Comparison of ENCODE assay signal across 10 mouse cellular contexts in the genomic region with DNA sequence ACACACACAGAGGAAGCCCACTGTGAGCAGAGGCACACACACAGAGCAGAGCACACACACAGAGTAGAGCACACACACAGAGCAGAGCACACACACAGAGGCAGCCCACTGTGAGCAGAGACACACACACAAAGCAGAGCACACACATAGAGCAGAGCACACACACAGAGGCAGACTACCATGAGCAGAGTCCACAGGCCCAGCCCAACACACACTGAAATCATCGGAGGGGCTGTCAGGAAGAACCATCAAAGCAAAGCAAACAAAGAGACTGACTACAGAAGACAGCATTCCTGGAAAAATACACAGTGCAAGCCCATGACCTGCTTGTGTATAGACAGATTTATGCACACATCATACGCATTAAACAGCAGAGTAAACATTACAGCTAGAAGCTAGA. TPM values are rescaled to one million over a fixed set of nuclear protein-coding genes. Genes with fewer than 3 reads are reported as not detected.
A peak's percentile ranks its signal among the peaks of the same experiment; 100 is the strongest.
DNase-seq lines count a peak whose midpoint lies in the region; ATAC-seq and TF ChIP-seq lines count a peak whose summit lies in the region.
"Had no signal": no experiment of that assay in that cellular context is flagged by ENCODE, and none has a peak within 500 bp of the region (broad histone marks: within the 10 kb centered on the region; RNA-seq: fewer than 3 reads in every experiment).

No protein-coding gene starts in this region.

- WGBS in heart, embryonic 13.5 days = 41% methylated on average over 2 of the region's 2 CpGs
- 69% methylated on average over 2 of the region's 2 CpGs for WGBS in hindbrain, embryonic 14.5 days
- 39% methylated on average over 2 of the region's 2 CpGs for WGBS in liver, postnatal 0 days (ENCODE audit: insufficient replicate concordance)

- H3K36me3 ChIP-seq in heart, embryonic 13.5 days = peaks cover 26% of the 10 kb centered on the region
- H3K36me3 ChIP-seq in hindbrain, embryonic 14.5 days (replicated peaks; ENCODE audit: control insufficient read depth, insufficient read depth) = no peaks in the 10 kb centered on the region
- H3K36me3 ChIP-seq in liver, postnatal 0 days (replicated peaks; ENCODE audit: insufficient read depth, low read length) = 0 out of 2 replicates have a peak, but pooled peaks cover 3% of the 10 kb centered on the region

- no peak for TF ChIP-seq CTCF in brain, embryonic 14.5 days (IDR thresholded peaks at IDR 0.05; ENCODE audit: borderline replicate concordance, extremely low read depth, insufficient read depth, insufficient read length)
- no peak for TF ChIP-seq CTCF in liver, postnatal 0 days (IDR thresholded peaks at IDR 0.05; ENCODE audit: low read depth)

- H3K4me3 ChIP-seq in heart, embryonic 13.5 days = no peak overlapping the region
- H3K4me3 ChIP-seq in hindbrain, embryonic 14.5 days (replicated peaks; ENCODE audit: low read length) = no peak overlapping the region
- H3K4me3 ChIP-seq in liver, postnatal 0 days (ENCODE audit: low read depth, low read length) = no peak overlapping the region

- intact Hi-C loops in left cerebral cortex, postnatal 25 days (cut with DNase I) = loop anchor here (5.0 kb wide), 1 partner anchor 69 kb away; no protein-coding TSS in a partner anchor

- H3K9me3 ChIP-seq in heart, embryonic 13.5 days = no peaks in the 10 kb centered on the region
- H3K9me3 ChIP-seq in hindbrain, embryonic 14.5 days (ENCODE audit: control insufficient read depth, low read length) = no peaks in the 10 kb centered on the region
- no peaks in the 10 kb centered on the region for H3K9me3 ChIP-seq in liver, postnatal 0 days (ENCODE audit: low read length)

- H3K27ac ChIP-seq in heart, embryonic 13.5 days (replicated peaks) = peak overlapping the region; percentile 83
- H3K27ac ChIP-seq in hindbrain, embryonic 14.5 days = peak overlapping the region; percentile 43; the same call in 1 of the 2 replicates
- peak overlapping the region; percentile 76 for H3K27ac ChIP-seq in liver, postnatal 0 days (ENCODE audit: low read depth)

- H3K9ac ChIP-seq in heart, embryonic 13.5 days = 0 out of 2 replicates have a peak overlapping the region, but pooled peaks have one; percentile 3
- no peak overlapping the region for H3K9ac ChIP-seq in hindbrain, embryonic 14.5 days
- H3K9ac ChIP-seq in liver, postnatal 0 days (replicated peaks) = no peak overlapping the region

- no peak for ATAC-seq in heart, embryonic 13.5 days (ENCODE audit: extremely low read depth, insufficient number of reproducible peaks, low FRiP score, low TSS enrichment)
- no peak for ATAC-seq in hindbrain, embryonic 14.5 days (ENCODE audit: low FRiP score)
- peak; percentile 75 for ATAC-seq in liver, postnatal 0 days

- H3K27me3 ChIP-seq in heart, embryonic 13.5 days (replicated peaks) = no peaks in the 10 kb centered on the region; the same call in 1 of the 2 replicates
- no peaks in the 10 kb centered on the region for H3K27me3 ChIP-seq in hindbrain, embryonic 14.5 days (ENCODE audit: control insufficient read depth, insufficient read depth, low read length)
- no peaks in the 10 kb centered on the region for H3K27me3 ChIP-seq in liver, postnatal 0 days (ENCODE audit: insufficient read depth, low read length)

- no peak for TF ChIP-seq EP300 in liver, postnatal 0 days (IDR thresholded peaks at IDR 0.05; ENCODE audit: low read depth)

- no peak for TF ChIP-seq POLR2A in brain, embryonic 14.5 days (IDR thresholded peaks at IDR 0.05; ENCODE audit: borderline replicate concordance, extremely low read depth, insufficient read depth, insufficient read length, poor library complexity, severe bottlenecking)

- no peak overlapping the region for H3K4me2 ChIP-seq in heart, embryonic 13.5 days
- H3K4me2 ChIP-seq in hindbrain, embryonic 14.5 days (replicated peaks) = no peak overlapping the region
- no peak overlapping the region for H3K4me2 ChIP-seq in liver, postnatal 0 days (ENCODE audit: low read depth, low read length)

- H3K4me1 ChIP-seq in heart, embryonic 13.5 days = peaks cover 36% of the 10 kb centered on the region
- H3K4me1 ChIP-seq in hindbrain, embryonic 14.5 days (replicated peaks; ENCODE audit: control insufficient read depth, insufficient read depth, low read length) = no peaks in the 10 kb centered on the region
- H3K4me1 ChIP-seq in liver, postnatal 0 days (ENCODE audit: insufficient read depth) = peaks cover 18% of the 10 kb centered on the region

- DNase-seq in heart, adult 8-10 months (ENCODE audit: low spot score) = no peak
- peak; percentile 17 for DNase-seq in brain, embryonic 14.5 days (ENCODE audit: low read depth)
- no peak for DNase-seq in hindbrain, embryonic 14.5 days (ENCODE audit: low spot score)
- DNase-seq in liver, postnatal 0 days = no peak
- DNase-seq in left cerebral cortex, postnatal 25 days (ENCODE audit: low spot score in 2 of 2) = no peak
- DNase-seq in spleen, postnatal 4 days (ENCODE audit: low spot score in 2 of 2) = no peak
- DNase-seq in layer of hippocampus, postnatal 10 days (ENCODE audit: low spot score in 2 of 2) = no peak
- DNase-seq: cerebellum, adult 9-11 months; gastrocnemius, postnatal 10 days had no signal

RNA-seq across cellular contexts. Expression of a gene that starts 7.4 kb away (rescaled TPM):
- 2.8 and 3.0 TPM in 2 replicates for polyA plus RNA-seq in heart, embryonic 13.5 days (2015; fragmentation: Nextera tagmentation; extraction: Ambion mirVana)
- 1 to 10 TPM; 1.6 to 2.2 (median 2.1) TPM for total RNA-seq in heart, adult 8-10 months (2022)
- polyA plus RNA-seq in brain, embryonic 14.5 days (2012; rRNA removed) = 0.66 and 0.81 TPM in 2 replicates
- polyA plus RNA-seq in hindbrain, embryonic 14.5 days (2014; fragmentation: Nextera tagmentation; extraction: Ambion mirVana) = 1.1 TPM in 2 replicates
- 2.4 and 2.7 TPM in 2 replicates for polyA plus RNA-seq in liver, postnatal 0 days (2015; fragmentation: Nextera tagmentation; extraction: Ambion mirVana)
- under 1 TPM; 0.27 to 0.69 TPM for total RNA-seq in left cerebral cortex, postnatal 25 days (2021)
- 1 to 10 TPM; 1.0 to 1.1 TPM for total RNA-seq in layer of hippocampus, postnatal 10 days (2021)

RNA-seq across cellular contexts. Expression of a gene that starts 8.3 kb away (rescaled TPM):
- polyA plus RNA-seq in heart, embryonic 13.5 days (2015; fragmentation: Nextera tagmentation; extraction: Ambion mirVana) = 30.9 and 34.2 TPM in 2 replicates
- total RNA-seq in heart, adult 8-10 months (2022) = 10 to 100 TPM in 1 of 4 experiments, 1 to 10 TPM in 3; 7.3 to 12.4 (median 9.0) TPM
- 20.7 and 23.1 TPM in 2 replicates for polyA plus RNA-seq in brain, embryonic 14.5 days (2012; rRNA removed)
- 13.5 and 19.2 TPM in 2 replicates for polyA plus RNA-seq in hindbrain, embryonic 14.5 days (2014; fragmentation: Nextera tagmentation; extraction: Ambion mirVana)
- 17.1 and 17.7 TPM in 2 replicates for polyA plus RNA-seq in liver, postnatal 0 days (2015; fragmentation: Nextera tagmentation; extraction: Ambion mirVana)
- total RNA-seq in left cerebral cortex, postnatal 25 days (2021) = 1 to 10 TPM; 4.1 to 4.4 TPM
- 10 to 100 TPM in 1 of 2 experiments, 1 to 10 TPM in 1; 6.7 to 10.4 TPM for total RNA-seq in layer of hippocampus, postnatal 10 days (2021)

RNA-seq across cellular contexts. Expression of a gene that starts 46.7 kb away (rescaled TPM):
- 127 and 134 TPM in 2 replicates for polyA plus RNA-seq in heart, embryonic 13.5 days (2015; fragmentation: Nextera tagmentation; extraction: Ambion mirVana)
- 100 to 1,000 TPM; 112 to 128 (median 121) TPM for total RNA-seq in heart, adult 8-10 months (2022)
- polyA plus RNA-seq in brain, embryonic 14.5 days (2012; rRNA removed) = 108 and 133 TPM in 2 replicates
- polyA plus RNA-seq in hindbrain, embryonic 14.5 days (2014; fragmentation: Nextera tagmentation; extraction: Ambion mirVana) = 127 and 139 TPM in 2 replicates
- polyA plus RNA-seq in liver, postnatal 0 days (2015; fragmentation: Nextera tagmentation; extraction: Ambion mirVana) = 47.8 and 62.4 TPM in 2 replicates
- 100 to 1,000 TPM; 133 to 147 TPM for total RNA-seq in left cerebral cortex, postnatal 25 days (2021)
- 100 to 1,000 TPM; 141 to 144 TPM for total RNA-seq in layer of hippocampus, postnatal 10 days (2021)

RNA-seq across cellular contexts. Expression of a gene that starts 52.1 kb away (rescaled TPM):
- 26.4 and 26.6 TPM in 2 replicates for polyA plus RNA-seq in heart, embryonic 13.5 days (2015; fragmentation: Nextera tagmentation; extraction: Ambion mirVana)
- 10 to 100 TPM; 37.8 to 61.9 (median 52.4) TPM for total RNA-seq in heart, adult 8-10 months (2022)
- polyA plus RNA-seq in brain, embryonic 14.5 days (2012; rRNA removed) = 19.6 and 28.1 TPM in 2 replicates
- polyA plus RNA-seq in hindbrain, embryonic 14.5 days (2014; fragmentation: Nextera tagmentation; extraction: Ambion mirVana) = 24.2 and 25.2 TPM in 2 replicates
- polyA plus RNA-seq in liver, postnatal 0 days (2015; fragmentation: Nextera tagmentation; extraction: Ambion mirVana) = 11.3 and 12.1 TPM in 2 replicates
- 10 to 100 TPM; 33.9 to 35.6 TPM for total RNA-seq in left cerebral cortex, postnatal 25 days (2021)
- total RNA-seq in layer of hippocampus, postnatal 10 days (2021) = 10 to 100 TPM; 19.7 to 20.7 TPM

RNA-seq across cellular contexts. Expression of a gene that starts 59.4 kb away (rescaled TPM):
- polyA plus RNA-seq in heart, embryonic 13.5 days (2015; fragmentation: Nextera tagmentation; extraction: Ambion mirVana) = 35.2 and 48.6 TPM in 2 replicates
- total RNA-seq in heart, adult 8-10 months (2022) = 10 to 100 TPM; 17.3 to 19.5 (median 18.4) TPM
- polyA plus RNA-seq in brain, embryonic 14.5 days (2012; rRNA removed) = 53.6 and 72.8 TPM in 2 replicates
- 49.1 and 51.2 TPM in 2 replicates for polyA plus RNA-seq in hindbrain, embryonic 14.5 days (2014; fragmentation: Nextera tagmentation; extraction: Ambion mirVana)
- 24.7 and 27.7 TPM in 2 replicates for polyA plus RNA-seq in liver, postnatal 0 days (2015; fragmentation: Nextera tagmentation; extraction: Ambion mirVana)
- total RNA-seq in left cerebral cortex, postnatal 25 days (2021) = 10 to 100 TPM; 13.1 to 14.8 TPM
- 10 to 100 TPM; 15.6 TPM for total RNA-seq in layer of hippocampus, postnatal 10 days (2021)
